Mouse (Mus musculus): ENCODE results near the gene Gm20517.
"Not testable (repeated sequence)": the region's sequence is repeated elsewhere in the genome, so short reads cannot be mapped to it uniquely, and the experiment has no call there.

Gm20517 gene

GRCm38 (mm10) chr17:47624572-47624971 lies 13.2 kb downstream of the Gm20517 start:
- in situ Hi-C loops (cut with MboI, MseI) = not testable (repeated sequence)

DNA sequence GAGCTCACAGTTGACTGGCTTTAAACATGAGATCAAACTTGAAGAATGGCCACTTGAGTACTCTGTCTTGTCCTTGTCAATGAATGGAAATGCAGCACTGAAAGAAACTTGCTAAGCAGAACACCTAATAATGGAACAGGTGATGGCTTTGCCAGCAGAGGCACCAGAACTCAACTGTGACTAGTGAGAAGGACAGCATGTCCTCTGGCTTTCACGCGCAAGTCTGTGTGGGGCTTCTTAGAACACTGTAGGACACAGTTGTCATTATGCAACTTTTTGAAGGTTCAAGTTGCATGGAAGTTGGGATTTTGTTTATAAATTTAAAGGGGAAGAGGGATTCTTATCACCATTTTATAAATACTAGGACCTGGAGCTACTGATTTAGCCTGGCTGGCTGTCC lies 13.7 kb downstream of the Gm20517 start:
- in situ Hi-C loops (cut with MboI, MseI) = no loop called here

DNA sequence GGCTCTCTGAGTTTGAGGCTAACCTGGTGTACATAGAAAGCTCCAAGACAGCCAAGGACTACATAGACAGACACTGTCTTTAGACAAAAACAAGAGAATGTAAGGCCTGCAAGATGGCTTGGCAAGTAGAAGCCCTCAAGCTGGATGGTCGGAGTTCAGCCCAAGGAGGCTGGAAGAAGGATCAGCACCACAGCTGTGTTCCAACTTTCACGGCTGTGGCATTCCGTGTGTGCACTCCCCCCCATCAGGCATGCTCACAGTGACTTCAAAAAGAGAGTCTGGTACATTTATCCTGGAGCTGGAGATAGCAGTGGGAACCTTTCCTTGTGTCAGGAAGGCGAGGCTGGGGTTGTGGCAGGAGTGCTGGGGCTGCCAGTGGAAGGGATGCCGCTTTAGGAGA lies 14.6 kb downstream of the Gm20517 start:
- in situ Hi-C loops (cut with MboI, MseI) = no loop called here

- in situ Hi-C loops (cut with MboI, MseI) = no loop called here
These were observed 16.4 kb downstream of the Gm20517 start for GRCm38 (mm10) chr17:47627791-47628190.

DNA sequence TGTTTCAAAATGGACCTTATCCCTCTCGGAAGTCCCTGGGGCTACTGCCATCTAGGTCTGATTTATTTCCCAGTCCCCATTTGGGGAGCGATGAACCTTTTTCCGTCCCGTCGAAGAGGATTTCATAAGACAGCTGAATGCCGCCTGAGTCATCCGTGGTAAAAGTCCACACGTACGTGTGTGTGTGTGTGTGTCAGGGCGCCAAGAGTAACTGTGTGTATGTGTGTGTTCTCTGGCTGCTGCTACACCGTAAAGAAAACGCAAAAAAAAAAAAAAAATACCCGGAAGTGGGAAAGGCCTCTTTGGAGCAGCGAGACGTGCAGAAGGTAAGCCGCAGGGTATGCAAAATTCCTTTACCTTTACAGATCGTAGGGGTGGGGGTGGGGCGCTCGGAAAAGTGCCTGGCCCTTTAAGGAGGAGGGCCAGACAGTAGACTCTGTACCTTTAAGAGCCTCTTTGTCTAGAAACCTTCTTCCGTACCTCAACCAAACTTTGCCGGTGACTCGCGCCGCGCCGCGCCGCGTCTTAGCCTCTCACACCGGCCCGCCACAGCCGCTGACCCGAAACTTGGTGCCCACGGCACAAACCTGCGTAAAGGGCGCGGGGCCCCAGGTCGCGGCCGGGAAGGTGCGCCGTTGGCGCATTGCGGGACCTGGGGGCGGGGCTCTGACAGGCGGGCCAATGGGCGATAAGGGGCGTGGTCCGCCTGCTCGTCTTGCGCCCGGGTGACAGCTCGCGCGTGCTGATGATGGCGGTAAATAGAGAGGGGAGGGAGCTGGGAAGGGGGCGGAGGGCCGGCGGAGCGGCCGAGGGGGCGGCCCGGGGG lies 17.7 kb downstream of the Gm20517 start:
- in situ Hi-C loops (cut with MboI, MseI) = no loop called here

DNA sequence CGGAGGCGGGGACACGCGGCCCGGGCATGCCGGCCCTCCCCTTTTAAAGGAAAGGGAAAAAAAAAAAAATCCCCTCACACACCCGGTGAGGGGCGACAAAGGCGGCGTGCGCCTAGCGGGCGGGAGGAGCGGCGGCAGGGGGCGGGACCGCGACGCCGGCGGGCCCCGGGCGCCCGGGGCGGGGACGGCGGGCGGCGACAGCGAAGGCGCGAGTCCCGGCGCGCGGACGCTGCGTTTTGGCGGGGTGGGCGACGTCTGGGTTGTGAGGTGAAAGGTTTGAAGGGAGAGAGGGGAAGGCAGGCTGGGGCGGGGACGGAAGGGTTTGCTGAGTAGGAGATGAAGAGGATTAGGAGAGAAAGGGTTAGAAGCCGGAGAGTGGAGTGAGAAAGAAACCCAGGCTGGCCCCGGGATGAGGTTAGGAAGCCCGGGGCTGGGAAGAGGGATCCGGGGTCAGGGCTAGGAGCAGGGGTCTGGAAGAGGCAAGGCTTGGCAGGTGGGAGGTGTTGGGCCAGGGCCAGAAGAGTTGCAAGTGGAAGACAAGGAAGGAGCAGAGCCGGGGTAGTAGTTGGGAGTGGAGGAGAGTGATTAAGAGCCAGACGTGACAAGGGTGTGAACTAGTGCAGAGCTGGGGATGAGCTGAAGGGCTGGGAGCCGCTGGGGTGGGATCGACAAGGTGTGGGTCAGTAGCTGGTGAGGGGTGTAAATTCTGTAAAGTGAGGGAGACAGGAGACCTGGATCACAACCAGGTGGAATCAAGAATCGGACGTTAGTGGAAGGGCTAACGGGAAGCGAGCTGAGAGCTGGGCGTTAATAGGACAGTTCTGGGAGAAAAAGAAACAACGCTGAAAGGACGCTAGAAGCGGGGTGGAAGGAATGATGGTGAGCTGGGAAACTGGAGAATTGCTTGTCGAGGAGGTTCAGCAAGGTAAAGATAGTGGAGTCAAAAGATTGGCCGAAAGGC lies 18.6 kb downstream of the Gm20517 start:
- in situ Hi-C loops (cut with MboI, MseI) = loop anchor here (5.0 kb wide), 2 partner anchors 52 to 57 kb away; partner anchors contain the start of genes Frs3 (in 1 of the 2) and Tomm6 (in 1 of the 2)

GRCm38 (mm10) chr17:47630678-47631065 lies 19.3 kb downstream of the Gm20517 start, which contains the start of gene Usp49:
TSS of gene Usp49 (plus strand) at chr17:47630690.
- in situ Hi-C loops (cut with MboI, MseI) = loop anchor here (5.0 kb wide), 2 partner anchors 52 to 57 kb away; partner anchors contain the start of genes Frs3 (in 1 of the 2) and Tomm6 (in 1 of the 2)

- in situ Hi-C loops (cut with MboI, MseI) = loop anchor here (5.0 kb wide), 2 partner anchors 50 to 55 kb away; partner anchors contain the start of genes Frs3 (in 1 of the 2) and Tomm6 (in 1 of the 2)
These were observed 20.9 kb downstream of the Gm20517 start for GRCm38 (mm10) chr17:47632181-47632840.

DNA sequence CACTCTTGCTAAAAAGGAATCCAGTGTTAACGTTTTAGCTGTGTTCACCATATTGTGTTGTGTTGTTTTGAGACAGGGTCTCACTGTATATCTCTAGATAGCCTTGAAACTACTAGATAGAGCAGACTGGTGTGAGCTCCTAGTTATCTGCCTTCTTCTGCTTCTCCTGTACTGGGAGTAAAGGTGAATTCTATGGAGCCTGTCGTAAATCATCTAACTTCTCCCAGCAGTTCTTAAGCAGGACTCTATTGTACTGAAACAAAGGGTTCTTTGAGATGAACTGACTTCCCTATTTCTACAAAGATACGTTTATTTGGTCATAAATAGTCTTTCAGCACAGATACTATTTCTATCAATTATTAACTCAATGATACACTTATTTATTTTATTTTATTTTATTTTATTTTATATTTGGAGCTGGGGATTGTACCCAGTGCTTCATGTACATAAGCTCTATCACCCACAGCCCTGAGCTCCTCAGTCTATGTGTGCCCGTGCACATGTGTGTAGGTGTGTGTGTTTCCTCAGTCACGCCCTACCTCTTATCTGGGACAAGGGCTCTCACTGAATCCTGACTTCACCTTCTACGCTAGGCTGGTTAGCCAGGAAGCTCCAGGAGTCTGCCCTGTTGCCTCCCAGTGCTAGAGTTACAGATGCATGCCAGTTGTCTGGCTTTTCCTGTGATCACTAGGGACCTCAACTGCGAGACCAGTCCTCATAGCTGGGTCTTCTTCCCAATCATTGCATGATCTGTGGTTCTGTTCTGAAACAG lies 22.8 kb downstream of the Gm20517 start:
- in situ Hi-C loops (cut with MboI, MseI) = loop anchor here (5.0 kb wide), 2 partner anchors 48 to 53 kb away; partner anchors contain the start of genes Frs3 (in 1 of the 2) and Tomm6 (in 1 of the 2)

- in situ Hi-C loops (cut with MboI, MseI) = no loop called here
These were observed 31.6 kb downstream of the Gm20517 start for GRCm38 (mm10) chr17:47642992-47643391.

DNA sequence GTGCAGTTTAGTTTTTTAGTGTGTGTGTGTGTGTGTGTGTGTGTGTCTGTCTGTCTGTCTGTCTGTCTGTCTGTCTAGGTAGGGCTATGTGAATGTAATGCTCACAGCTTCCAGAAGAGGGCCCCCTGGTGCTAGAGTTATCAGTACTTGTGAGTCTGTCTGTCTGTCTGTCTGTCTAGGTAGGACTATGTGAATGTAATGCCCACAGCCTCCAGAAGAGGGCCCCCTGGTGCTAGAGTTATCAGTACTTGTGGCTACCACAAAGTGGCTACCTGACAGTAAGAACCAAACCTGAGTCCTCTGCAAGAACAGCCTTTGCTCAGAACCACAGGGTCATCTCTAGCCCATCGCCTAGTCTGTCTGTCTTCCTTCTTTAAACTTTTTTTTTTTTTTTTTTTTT lies 35.3 kb downstream of the Gm20517 start:
- in situ Hi-C loops (cut with MboI, MseI) = no loop called here

- in situ Hi-C loops (cut with MboI, MseI) = no loop called here
These were observed 37.6 kb downstream of the Gm20517 start for GRCm38 (mm10) chr17:47648966-47649365.

GRCm38 (mm10) chr17:47651953-47652352 lies 40.6 kb downstream of the Gm20517 start:
- in situ Hi-C loops (cut with MboI, MseI) = no loop called here

- in situ Hi-C loops (cut with MboI, MseI) = not testable (repeated sequence)
These were observed 43.0 kb downstream of the Gm20517 start for GRCm38 (mm10) chr17:47654346-47654745.

DNA sequence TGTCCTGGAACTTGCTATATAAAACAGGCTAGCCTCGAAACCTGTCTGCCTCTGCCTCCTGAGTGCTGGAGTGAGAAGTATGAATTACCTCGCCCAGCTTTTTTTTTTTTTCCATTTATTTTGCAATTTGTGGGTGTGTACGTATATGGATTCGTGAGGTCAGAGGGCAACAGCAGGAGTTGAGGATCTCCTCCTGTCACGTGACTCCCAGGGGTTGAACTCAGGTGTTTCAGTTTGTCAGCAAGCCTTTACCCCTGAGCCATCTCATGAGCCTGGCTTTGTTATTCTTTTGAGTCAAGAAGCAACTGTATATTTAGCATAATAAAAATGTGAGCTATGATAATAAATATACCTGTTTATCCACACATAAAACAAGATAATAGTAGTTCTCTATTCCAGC lies 44.3 kb downstream of the Gm20517 start:
- in situ Hi-C loops (cut with MboI, MseI) = no loop called here

GRCm38 (mm10) chr17:47657901-47658300 lies 46.5 kb downstream of the Gm20517 start:
- in situ Hi-C loops (cut with MboI, MseI) = no loop called here

DNA sequence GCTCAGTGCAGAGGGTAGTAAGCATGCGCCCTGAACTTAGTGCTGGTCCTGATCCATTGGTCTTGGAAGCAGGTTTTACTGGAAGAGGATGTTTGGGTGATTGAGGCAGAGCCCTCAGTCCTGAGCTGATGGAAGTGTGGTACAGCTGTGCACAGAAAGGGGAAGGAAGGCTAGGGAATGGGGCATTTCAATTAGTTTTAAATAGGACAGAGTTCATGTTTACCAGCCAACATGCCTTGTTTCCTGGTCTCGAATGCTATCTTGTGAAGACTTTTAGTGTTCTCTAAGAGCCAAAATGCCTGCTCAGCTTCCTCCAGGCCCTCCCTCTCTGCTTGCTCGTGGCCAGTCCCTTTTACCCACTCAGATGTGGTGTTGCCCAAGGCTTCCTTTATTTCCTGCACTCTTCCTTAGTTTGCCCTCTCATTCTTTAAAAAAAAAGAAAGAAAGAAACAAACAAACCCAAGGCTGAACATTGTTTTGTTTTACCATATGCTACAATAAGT lies 47.4 kb downstream of the Gm20517 start:
- in situ Hi-C loops (cut with MboI, MseI) = no loop called here

GRCm38 (mm10) chr17:47663009-47663713 lies 51.8 kb downstream of the Gm20517 start:
- in situ Hi-C loops (cut with MboI, MseI) = no loop called here

DNA sequence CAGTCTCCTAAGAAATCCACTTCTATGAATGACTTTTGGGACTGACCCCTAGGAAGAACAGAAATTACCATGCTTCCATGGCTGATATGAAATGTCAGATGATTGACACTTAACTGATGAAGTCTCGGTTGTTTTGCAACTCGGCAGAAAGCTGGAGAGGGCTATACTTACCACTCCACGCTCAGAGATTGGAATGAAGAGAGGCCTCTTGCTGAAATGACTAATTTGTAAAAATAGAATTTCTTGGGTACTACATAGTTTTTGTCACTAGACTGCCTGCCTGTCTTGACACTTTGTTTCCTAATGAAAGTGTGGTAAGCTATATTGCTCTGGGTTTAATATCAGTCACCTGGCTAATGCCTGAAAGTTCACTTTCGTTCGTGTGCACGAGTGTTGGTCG lies 53.1 kb downstream of the Gm20517 start:
- in situ Hi-C loops (cut with MboI, MseI) = no loop called here

DNA sequence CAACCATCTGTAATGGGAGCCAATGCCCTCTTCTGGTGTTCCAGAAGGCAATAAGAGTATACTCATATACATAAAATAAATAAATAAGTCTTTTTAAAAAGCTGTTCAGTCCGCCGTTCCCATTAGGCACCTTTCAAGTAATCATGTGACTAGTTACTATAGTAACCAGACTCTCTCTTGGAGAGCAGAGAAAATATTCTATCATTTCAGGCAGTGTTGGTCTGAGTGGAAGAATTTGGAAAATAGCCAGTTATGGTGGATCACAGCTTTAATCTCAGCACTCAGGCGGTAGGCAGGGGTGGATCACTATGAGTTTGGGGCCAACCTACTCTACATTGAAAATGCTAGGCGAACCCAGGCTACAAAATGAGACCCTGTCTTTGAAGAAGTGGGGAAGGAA lies 57.8 kb downstream of the Gm20517 start:
- in situ Hi-C loops (cut with MboI, MseI) = no loop called here
